Mouse (Mus musculus) common myeloid progenitor, adult 5-6 weeks (primary cell): ENCODE measurements around the gene Pias1. TPM values are rescaled to one million over a fixed set of nuclear protein-coding genes. Genes with fewer than 3 reads are reported as not detected.

ENCODE experiments used
- total RNA-seq: library from RNA; stranded (forward); fragments of 200-1000, 187-1606 nt; gene quantifications from 2 replicates; pipeline ENCODE4 v1.2.3, GENCODE M21; 2017

The Pias1 gene
- total RNA-seq, 1 experiment from 2014 or later = 49.8 TPM

Other genes starting within 250 kb of the Pias1 start
- gene Fem1b, start 176.0 kb downstream of the Pias1 start, total RNA-seq = 58.3 and 67.7 TPM in 2 replicates
- gene Cln6, start 149.1 kb downstream of the Pias1 start, total RNA-seq = 27.5 and 28.0 TPM in 2 replicates
- gene Calml4, start 129.8 kb downstream of the Pias1 start, total RNA-seq = 9.4 TPM in 1 of 2 replicates, not detected in the other
- gene Skor1, start 161.0 kb upstream of the Pias1 start, total RNA-seq = not detected in 2 replicates